Mouse (Mus musculus) liver, embryonic 14.5 days (tissue): ENCODE measurements around the gene Hells. TPM values are rescaled to one million over a fixed set of nuclear protein-coding genes. Genes with fewer than 3 reads are reported as not detected.

Experiments used
- ATAC-seq: fragments of 200-750 bp; cut with Nextera tagmentation; 2 replicates; pipeline ENCODE4 v1.8.0; 2017; ENCODE audit warnings: moderate number of reproducible peaks, mild to moderate bottlenecking, moderate library complexity; ENCODE audit not compliant: insufficient read depth
- DNase-seq, 3 experiments: peaks; one replicate each; pipeline ENCODE4 v3.0.0-alpha.2; 2012 to 2013; ENCODE audit warnings: low read depth in 3 of 3, low spot score in 3 of 3
- H3K27ac ChIP-seq: fragments of 300-500 bp; sonication (generic); 2 replicates; pipeline ENCODE4 v1.5.1; 2014; ENCODE audit warnings: moderate library complexity, mild to moderate bottlenecking, control low read depth, inconsistent platforms
- H3K27me3 ChIP-seq: fragments of 300-500 bp; sonication (generic); 2 replicates; pipeline ENCODE4 v1.6.1; 2014; ENCODE audit warnings: mild to moderate bottlenecking, low read length, moderate library complexity; ENCODE audit not compliant: control insufficient read depth, insufficient read depth
- H3K36me3 ChIP-seq: fragments of 300-500 bp; sonication (generic); replicated peaks from 2 replicates; pipeline ENCODE4 v1.6.1; 2014; ENCODE audit warnings: low read depth; ENCODE audit not compliant: control insufficient read depth, insufficient read depth
- H3K4me1 ChIP-seq, 2 experiments: fragments of 200-500 bp in 1 of 2; fragments of 300-500 bp in 1 of 2; sonication (generic) in 1 of 2; replicated peaks; 2 replicates each; pipeline ENCODE4 v1.6.1; 2012 to 2014; ENCODE audit warnings: antibody characterized with exemption in 1 of 2, inconsistent platforms in 1 of 2, low read length in 1 of 2; ENCODE audit not compliant: control insufficient read depth in 2 of 2, insufficient read depth in 2 of 2
- H3K4me2 ChIP-seq: fragments of 300-500 bp; sonication (generic); 2 replicates; pipeline ENCODE4 v1.6.1; 2014; ENCODE audit warnings: low read depth, mild to moderate bottlenecking, control low read depth, moderate library complexity
- H3K4me3 ChIP-seq, 2 experiments: fragments of 200-500 bp in 1 of 2; fragments of 300-500 bp in 1 of 2; sonication (generic) in 1 of 2; 2 replicates each; pipeline ENCODE4 v1.5.1; 2012 to 2014; ENCODE audit warnings: low read depth in 2 of 2, low read length in 2 of 2, mild to moderate bottlenecking in 2 of 2, control low read depth in 1 of 2, inconsistent platforms in 1 of 2, moderate library complexity in 1 of 2; ENCODE audit not compliant: insufficient read depth in 1 of 2
- H3K9ac ChIP-seq: fragments of 300-500 bp; sonication (generic); replicated peaks from 2 replicates; pipeline ENCODE4 v1.6.1; 2014; ENCODE audit warnings: mild to moderate bottlenecking, control low read depth, moderate library complexity
- H3K9me3 ChIP-seq: fragments of 300-500 bp; sonication (generic); 2 replicates; pipeline ENCODE4 v1.6.1; 2016; ENCODE audit warnings: low read length, mixed read lengths; ENCODE audit not compliant: control insufficient read depth
- CTCF ChIP-seq: IDR thresholded peaks from 2 replicates; pipeline ENCODE4 v1.5.1; 2016; ENCODE audit warnings: antibody characterized with exemption, low read depth, control low read depth
- EP300 ChIP-seq: IDR thresholded peaks from 2 replicates; pipeline ENCODE4 v1.6.1; 2016; ENCODE audit warnings: antibody characterized with exemption, low read depth
- WGBS: fragments of 180-500 bp; shearing (Covaris S2); extraction: QIAGEN DNeasy Blood & Tissue Kit; methylation state at CpG from one replicate; pipeline ENCODE4 v1.1.7; 2014; ENCODE audit not compliant: insufficient replicate concordance; 5-methylcytosine and 5-hydroxymethylcytosine counted together
- polyA plus RNA-seq, 2 experiments: library from polyadenylated mRNA; depleted of rRNA in 1 of 2; stranded (reverse) in 1 of 2; unstranded in 1 of 2; fragments of >200 nt; fragmentation: Nextera tagmentation in 1 of 2; extraction: Ambion mirVana in 1 of 2; gene quantifications; 2 replicates each; pipeline versions ENCODE4 v1.2.1 to v1.2.3; 2012 to 2014

Hells gene
- polyA plus RNA-seq, 2 experiments: 12.6 to 26.1 TPM

DNA sequence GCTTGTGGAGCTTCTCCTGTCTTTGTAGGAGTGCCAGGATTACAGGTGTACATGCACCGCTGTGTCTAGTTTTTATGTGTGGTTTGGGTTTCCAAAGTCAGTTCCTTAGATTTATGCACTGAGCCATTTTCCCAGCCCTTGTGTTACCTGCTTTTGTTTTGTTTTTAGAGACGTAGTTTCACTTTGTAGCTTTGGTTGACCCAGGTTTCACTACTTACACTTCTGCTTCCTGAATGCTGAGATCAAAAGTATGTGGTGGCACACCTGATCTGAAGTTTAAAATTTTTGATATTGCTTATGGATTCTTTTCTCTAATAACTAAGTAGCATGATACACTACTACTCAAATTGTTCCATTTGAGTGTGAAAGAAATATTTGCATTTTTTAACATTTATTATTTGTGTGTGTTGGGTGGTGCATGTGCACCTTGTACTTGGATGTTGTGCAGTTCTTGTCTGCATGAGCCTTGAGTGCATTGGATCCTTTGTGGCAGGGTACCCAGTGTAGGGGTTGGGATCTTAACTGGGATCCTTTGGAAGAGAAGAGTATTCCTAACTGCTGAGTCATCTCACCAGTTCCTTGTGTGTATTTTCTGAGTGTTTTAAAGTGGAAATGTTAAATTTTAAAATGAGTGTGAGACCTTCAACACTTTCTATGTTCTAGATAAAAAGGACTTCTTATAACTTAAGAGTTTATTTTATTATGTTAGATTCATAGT, 14.0 kb downstream of the Hells start:
- DNase-seq (no peak), ATAC-seq (no peak)
- no peaks in the 10 kb centered on the region for H3K4me1 ChIP-seq
- no peak overlapping the region for H3K27ac ChIP-seq
- no peak overlapping the region for H3K4me3 ChIP-seq
- 77% methylated on average over 2 of the region's 2 CpGs for WGBS
- no peak overlapping the region for H3K4me2 ChIP-seq
- H3K27me3 ChIP-seq: no peaks in the 10 kb centered on the region
- no peak overlapping the region for H3K9ac ChIP-seq
- H3K36me3 ChIP-seq: peaks cover 40% of the 10 kb centered on the region
- H3K9me3 ChIP-seq: no peaks in the 10 kb centered on the region
- TF ChIP-seq EP300: no peak
- TF ChIP-seq CTCF: no peak

DNA sequence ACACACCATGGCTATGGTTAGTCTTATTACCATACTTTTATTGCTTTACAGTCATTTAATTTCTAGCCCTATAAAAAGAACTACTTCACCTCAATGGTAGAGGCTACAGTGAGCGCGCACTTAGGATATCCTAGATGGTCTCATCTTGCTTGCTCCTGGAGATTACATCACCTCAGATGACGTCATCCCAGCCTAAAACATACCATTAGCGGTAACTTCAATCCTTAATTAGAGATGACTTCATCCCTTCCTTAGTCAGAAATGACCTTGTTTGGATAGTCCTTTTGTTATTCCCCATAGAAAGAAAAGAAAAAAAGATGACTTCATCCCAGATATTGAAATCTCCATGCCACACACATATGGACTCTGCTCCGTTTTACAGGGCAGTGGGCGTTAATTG, 40.0 kb downstream of the Hells start:
- Histone ChIP-seq H3K4me1 (no peaks in the 10 kb centered on the region), H3K27me3 (no peaks in the 10 kb centered on the region), H3K4me2 (no peak overlapping the region), H3K4me3 (no peak overlapping the region), H3K36me3 (peaks cover 23% of the 10 kb centered on the region), H3K9ac (no peak overlapping the region), H3K9me3 (no peaks in the 10 kb centered on the region), H3K27ac (no peak overlapping the region)
- 83% methylated on average over 6 of the region's 6 CpGs for WGBS
- no peak for ATAC-seq
- TF ChIP-seq EP300 (no peak), CTCF (no peak)
- no peak for DNase-seq

DNA sequence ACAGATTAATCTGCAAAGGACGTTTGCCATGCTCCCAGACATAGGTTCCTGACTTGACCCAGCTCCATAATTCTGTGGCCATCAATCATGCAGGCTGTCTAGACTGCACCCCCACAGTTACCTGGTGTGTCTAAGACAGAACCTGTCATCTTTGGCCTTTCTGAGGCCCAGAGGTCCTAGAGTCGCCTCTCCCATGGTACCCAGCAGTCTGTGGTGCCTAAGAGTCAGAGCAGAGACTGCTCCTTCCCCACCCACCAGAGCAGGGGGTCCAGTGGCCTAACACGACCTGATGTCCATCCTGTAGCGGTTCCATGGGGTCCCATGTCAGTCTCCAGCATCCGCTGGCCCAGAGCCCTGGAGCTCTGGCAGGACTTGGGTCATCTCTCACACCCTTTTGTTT, 41.9 kb downstream of the Hells start:
- DNase-seq (no peak), ATAC-seq (no peak)
- H3K9me3 ChIP-seq: no peaks in the 10 kb centered on the region
- no peaks in the 10 kb centered on the region for H3K27me3 ChIP-seq
- TF ChIP-seq CTCF (no peak), EP300 (no peak)
- H3K36me3 ChIP-seq: peaks cover 14% of the 10 kb centered on the region
- H3K4me3 ChIP-seq: no peak overlapping the region
- no peak overlapping the region for H3K9ac ChIP-seq
- no peak overlapping the region for H3K4me2 ChIP-seq
- H3K27ac ChIP-seq: no peak overlapping the region
- 65% methylated on average over 5 of the region's 5 CpGs for WGBS
- H3K4me1 ChIP-seq: no peaks in the 10 kb centered on the region

DNA sequence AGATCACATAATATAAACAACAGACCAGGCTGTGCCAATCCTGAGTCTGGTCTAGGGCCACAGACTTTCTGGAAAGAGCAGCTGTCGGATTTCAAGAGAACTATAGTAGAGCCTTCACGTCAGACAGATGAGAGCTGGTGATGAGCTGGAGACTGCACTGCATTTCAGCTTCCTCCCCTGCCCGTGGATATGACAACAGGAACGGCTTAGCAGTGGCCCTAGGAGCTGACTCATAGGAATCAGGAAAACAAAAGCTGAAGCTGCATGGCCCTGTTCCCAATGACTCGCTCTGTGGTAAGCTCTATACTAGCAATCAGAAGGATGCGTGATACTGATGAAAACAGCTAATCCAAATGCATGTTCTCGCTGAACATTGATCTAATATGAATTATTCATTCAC, 43.0 kb downstream of the Hells start:
- H3K27me3 ChIP-seq: no peaks in the 10 kb centered on the region
- no peaks in the 10 kb centered on the region for H3K4me1 ChIP-seq
- no peak overlapping the region for H3K4me3 ChIP-seq
- DNase-seq: no peak
- no peaks in the 10 kb centered on the region for H3K9me3 ChIP-seq
- no peak overlapping the region for H3K9ac ChIP-seq
- no peak for ATAC-seq
- no peak overlapping the region for H3K4me2 ChIP-seq
- TF ChIP-seq CTCF (no peak), EP300 (no peak)
- H3K27ac ChIP-seq: no peak overlapping the region
- H3K36me3 ChIP-seq: peaks cover 10% of the 10 kb centered on the region
- WGBS: 47% methylated on average over 7 of the region's 7 CpGs

DNA sequence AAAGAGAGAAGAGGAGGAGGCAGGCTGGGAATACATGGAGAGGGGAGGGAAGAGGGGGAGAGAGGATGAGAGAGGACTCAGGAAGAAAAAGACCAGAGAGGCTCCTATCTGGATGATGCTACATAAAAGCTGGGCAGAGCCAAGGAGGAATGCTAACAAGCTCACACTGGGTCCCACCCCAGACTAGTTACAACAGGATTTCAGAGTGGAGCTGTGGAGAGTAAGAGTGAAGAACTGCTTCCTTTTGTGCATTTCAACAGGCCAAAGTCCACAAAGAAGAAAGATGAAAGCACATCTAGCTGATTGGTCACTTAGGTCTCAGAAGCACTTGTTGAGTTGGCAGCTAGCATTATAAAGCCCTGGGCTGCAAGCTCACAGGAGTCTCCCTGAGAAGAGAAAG, 45.6 kb downstream of the Hells start:
- no peak overlapping the region for H3K4me3 ChIP-seq
- peaks cover 4% of the 10 kb centered on the region for H3K36me3 ChIP-seq
- H3K9me3 ChIP-seq: no peaks in the 10 kb centered on the region
- DNase-seq (no peak), ATAC-seq (no peak)
- H3K27ac ChIP-seq: no peak overlapping the region
- TF ChIP-seq CTCF (no peak), EP300 (no peak)
- H3K9ac ChIP-seq: no peak overlapping the region
- H3K4me2 ChIP-seq: no peak overlapping the region
- H3K27me3 ChIP-seq: no peaks in the 10 kb centered on the region
- no peaks in the 10 kb centered on the region for H3K4me1 ChIP-seq
